ENCODE assay signal across 9 mouse cellular contexts in genomic region chr13:69691074-69691473, GRCm38 (mm10). TPM values are rescaled to one million over a fixed set of nuclear protein-coding genes. Genes with fewer than 3 reads are reported as not detected.
DNase-seq lines count a peak whose midpoint lies in the region; ATAC-seq and TF ChIP-seq lines count a peak whose summit lies in the region.
"Had no signal": no experiment of that assay in that cellular context is flagged by ENCODE, and none has a peak within 500 bp of the region (broad histone marks: within the 10 kb centered on the region; RNA-seq: fewer than 3 reads in every experiment).

No protein-coding gene starts in this region.

- TF ChIP-seq CTCF in C2C12 (IDR thresholded peaks at IDR 0.05; ENCODE audit: control insufficient read depth, insufficient read depth, insufficient read length): peak; percentile 19

- H3K4me2 ChIP-seq in heart, embryonic 11.5 days: no peak overlapping the region
- H3K4me2 ChIP-seq: limb, embryonic 12.5 days had no signal

- WGBS in heart, embryonic 11.5 days (ENCODE audit: insufficient replicate concordance): 29% methylated on average over 7 of the region's 7 CpGs

- no peak overlapping the region for H3K9ac ChIP-seq in heart, embryonic 11.5 days (ENCODE audit: low read depth, low read length)
- H3K9ac ChIP-seq: limb, embryonic 12.5 days had no signal

- H3K27me3 ChIP-seq in heart, embryonic 11.5 days (ENCODE audit: control insufficient read depth, insufficient read depth, low read length): peaks cover 4% of the 10 kb centered on the region; the same call in 1 of the 2 replicates
- H3K27me3 ChIP-seq in C2C12 (ENCODE audit: control insufficient read depth, insufficient read depth, insufficient read length): peaks cover 17% of the 10 kb centered on the region

- H3K79me2 ChIP-seq in C2C12 (ENCODE audit: control insufficient read depth, insufficient read depth): no peaks in the 10 kb centered on the region

- H3K36me3 ChIP-seq in heart, embryonic 11.5 days (ENCODE audit: control insufficient read depth, insufficient read depth, low read length): no peaks in the 10 kb centered on the region
- H3K36me3 ChIP-seq in C2C12 (ENCODE audit: control insufficient read depth, insufficient read depth): no peaks in the 10 kb centered on the region
- H3K36me3 ChIP-seq: limb, embryonic 12.5 days had no signal

- intact Hi-C loops in heart, postnatal 10 days (cut with DNase I): no loop called here

- no peak overlapping the region for H3K4me3 ChIP-seq in heart, embryonic 11.5 days (ENCODE audit: low read depth, low read length)
- H3K4me3 ChIP-seq in C2C12 (ENCODE audit: insufficient read depth, poor library complexity, severe bottlenecking): no peak overlapping the region
- H3K4me3 ChIP-seq: limb, embryonic 12.5 days had no signal

- no peak for ATAC-seq in heart, embryonic 11.5 days (replicated peaks; ENCODE audit: insufficient number of reproducible peaks, low FRiP score, low TSS enrichment)

- H3K27ac ChIP-seq in heart, embryonic 11.5 days (ENCODE audit: low read depth, low read length): no peak overlapping the region
- H3K27ac ChIP-seq: limb, embryonic 12.5 days had no signal

- no peak overlapping the region for H3ac ChIP-seq in C2C12 (ENCODE audit: control insufficient read depth, insufficient read length, low read depth)

- H3K9me3 ChIP-seq in heart, embryonic 11.5 days (replicated peaks; ENCODE audit: control insufficient read depth, low read length): no peaks in the 10 kb centered on the region
- H3K9me3 ChIP-seq: limb, embryonic 12.5 days had no signal

- H3K79me3 ChIP-seq in C2C12 (ENCODE audit: low read depth): no peaks in the 10 kb centered on the region

- peak; percentile 22 to 47 for DNase-seq in heart, postnatal 10 days
- peak; percentile 58 for DNase-seq in adrenal gland, postnatal 25 days
- peak; percentile 52 for DNase-seq in embryo, embryonic 9.5 days (ENCODE audit: extremely low spot score)
- DNase-seq in layer of hippocampus, postnatal 25 days (ENCODE audit: extremely low spot score in 1 of 2, low spot score in 1 of 2): peak; percentile 67 to 79
- DNase-seq in naive thymus-derived CD4-positive, alpha-beta T cell, adult 2 months (ENCODE audit: low read depth): peak; percentile 8
- peak; percentile 21 to 69 for DNase-seq in urinary bladder, postnatal 4 days (ENCODE audit: low spot score in 2 of 2)

- no peaks in the 10 kb centered on the region for H3K4me1 ChIP-seq in heart, embryonic 11.5 days (ENCODE audit: control insufficient read depth, insufficient read depth, low read length)
- H3K4me1 ChIP-seq: limb, embryonic 12.5 days had no signal

TF ChIP-seq in C2C12, 6 proteins besides CTCF, POLR2A, EP300 and RAD21:
- no peak for TF ChIP-seq FOSL1 (IDR thresholded peaks at IDR 0.05; ENCODE audit: insufficient read depth, low read length, poor library complexity, severe bottlenecking)
- TF ChIP-seq MYOD1 (IDR thresholded peaks at IDR 0.05; ENCODE audit: control insufficient read depth, insufficient read length, low read depth): no peak
- no peak for TF ChIP-seq MYOG (IDR thresholded peaks at IDR 0.05; ENCODE audit: control insufficient read depth, extremely low read depth, insufficient read length)
- no peak for TF ChIP-seq CEBPB (IDR thresholded peaks at IDR 0.05; ENCODE audit: low read depth)
- no peak for TF ChIP-seq MAX (IDR thresholded peaks at IDR 0.05)
- no peak for TF ChIP-seq USF1 (IDR thresholded peaks at IDR 0.05; ENCODE audit: low read depth)

RNA-seq across cellular contexts. Expression of gene Ube2ql1, which starts 48.6 kb away (rescaled TPM):
- 1 to 10 TPM in 1 of 2 experiments, under 1 TPM in 1; 0.87 to 1.2 TPM for total RNA-seq in heart, postnatal 10 days (2021)
- 1.4 and 1.7 TPM in 2 replicates for polyA plus RNA-seq in heart, embryonic 11.5 days (2014; fragmentation: Nextera tagmentation; extraction: Ambion mirVana)
- 0.13 TPM for polyA plus RNA-seq in C2C12 (2012; fragmentation: generic; extraction: Trizol)
- 2.1 and 6.0 TPM in 2 replicates for total RNA-seq in adrenal gland, postnatal 25 days (2021)
- 100 to 1,000 TPM; 189 to 204 TPM for total RNA-seq in layer of hippocampus, postnatal 25 days (2021)

Comparison
In these comparisons a context has a peak if more than half of its experiments do, and no peak if none do; other contexts are left out.
1. DNase-seq: peak in every context shown above with its lines; median percentile 73 in layer of hippocampus, postnatal 25 days; 58 in adrenal gland, postnatal 25 days; 52 in embryo, embryonic 9.5 days; 45 in urinary bladder, postnatal 4 days; 34 in heart, postnatal 10 days; 8 in naive thymus-derived CD4-positive, alpha-beta T cell, adult 2 months.
2. RNA of gene Ube2ql1, which starts 48.6 kb away (total RNA-seq): 189 to 204 TPM in layer of hippocampus, postnatal 25 days; 2.1 to 6.0 TPM in adrenal gland, postnatal 25 days and 0.87 to 1.2 TPM in heart, postnatal 10 days; every median in the first group is over 10 times any median in the second.